Mouse (Mus musculus) heart, adult 18-20 months (tissue): Measurements from ENCODE around the gene Dst. TPM values are rescaled to one million over a fixed set of nuclear protein-coding genes. Genes with fewer than 3 reads are reported as not detected.
"Not testable (repeated sequence)": the region's sequence is repeated elsewhere in the genome, so short reads cannot be mapped to it uniquely, and the experiment has no call there.

Experiments used
- DNase-seq, 2 experiments: peaks; one replicate each; pipeline ENCODE4 v3.0.0; 2021 to 2022; ENCODE audit warnings: mixed read lengths in 1 of 2
- total RNA-seq, 2 experiments: library from RNA; stranded (reverse); gene quantifications; 2 replicates each; pipeline ENCODE4 v1.2.3; 2021

Dst gene
- total RNA-seq, 2 experiments from 2014 or later: 378 TPM

DNA sequence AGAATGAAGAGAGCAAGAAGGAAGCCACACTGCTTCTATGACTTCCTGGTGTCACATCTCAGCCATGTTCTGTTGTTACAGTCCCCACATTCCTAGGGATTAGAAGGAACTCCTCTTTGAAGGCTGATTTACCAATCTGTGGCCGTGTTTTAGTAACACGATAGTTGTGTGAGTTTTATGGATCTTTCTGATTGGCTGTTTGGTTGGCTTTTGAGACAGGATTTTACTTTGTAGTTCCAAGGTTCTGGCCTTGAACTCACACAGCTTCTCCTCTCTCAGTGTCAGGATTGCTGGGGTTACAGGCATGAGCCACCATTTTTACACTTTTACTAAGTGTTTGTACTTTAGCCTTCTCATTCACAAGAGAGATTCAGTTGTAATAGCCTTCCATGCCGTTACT lies 155.9 kb downstream of the Dst start:
- no peak for DNase-seq

DNA sequence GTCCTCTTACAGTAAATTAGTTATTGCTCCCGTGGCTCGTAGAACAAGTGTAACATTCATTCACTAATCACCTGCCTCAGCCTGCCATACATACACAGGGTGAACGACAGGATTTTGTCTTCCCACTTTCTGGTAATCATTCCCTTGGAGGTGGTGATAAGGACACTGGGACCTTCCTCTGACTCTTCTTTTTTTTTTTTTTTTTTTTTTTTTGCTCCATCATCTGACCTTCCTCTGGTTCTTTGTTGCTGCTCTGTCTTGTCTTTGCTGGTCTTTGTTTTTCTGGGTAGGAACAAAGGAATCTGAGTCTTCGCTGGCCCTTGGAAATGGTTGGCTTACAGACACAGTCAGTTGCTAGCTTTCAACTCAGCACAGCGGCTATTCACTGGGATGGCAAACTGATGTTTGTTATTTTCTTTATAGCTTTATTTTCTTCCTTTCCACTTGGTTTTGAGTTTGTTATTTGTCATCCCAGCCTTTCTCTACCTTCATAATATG lies 157.6 kb downstream of the Dst start:
- no peak for DNase-seq

DNA sequence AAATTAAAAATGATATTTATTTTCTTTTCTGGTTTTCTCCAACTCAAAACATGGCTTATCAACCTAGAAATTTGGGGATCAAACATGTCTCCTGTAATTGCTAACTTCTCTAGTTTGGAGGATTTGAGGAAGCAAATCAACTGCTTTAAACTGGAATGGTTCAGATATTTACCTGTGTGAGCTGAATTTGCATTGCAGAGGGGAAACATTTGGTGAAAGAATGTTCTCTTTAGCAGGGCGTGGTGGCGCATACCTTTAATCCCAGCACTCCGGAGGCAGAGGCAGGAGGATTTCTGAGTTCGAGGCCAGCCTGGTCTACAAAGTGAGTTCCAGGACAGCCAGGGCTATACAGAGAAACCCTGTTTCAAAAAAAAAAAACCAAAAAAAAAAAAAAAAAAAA lies 158.4 kb downstream of the Dst start:
- not testable (repeated sequence) for DNase-seq

DNA sequence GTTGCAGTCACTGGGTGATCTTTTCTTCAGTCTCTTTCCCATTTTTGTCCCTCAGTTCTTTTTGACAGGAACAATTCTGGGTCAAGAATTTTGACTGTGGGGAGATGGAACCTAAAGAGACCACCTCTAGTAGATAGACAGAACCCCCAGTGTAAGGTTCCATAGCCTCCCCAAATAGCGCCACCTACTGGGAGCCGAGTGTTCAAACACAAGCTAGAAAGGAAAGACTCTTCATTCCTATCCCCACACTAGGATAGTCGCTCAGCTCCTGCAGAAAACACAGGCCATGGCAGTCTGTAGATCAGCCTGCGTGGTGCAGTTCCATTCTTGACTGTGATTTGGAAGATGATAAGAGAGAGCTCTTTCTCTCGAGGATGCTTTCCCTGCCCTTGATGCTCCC lies 160.3 kb downstream of the Dst start:
- DNase-seq: no peak

DNA sequence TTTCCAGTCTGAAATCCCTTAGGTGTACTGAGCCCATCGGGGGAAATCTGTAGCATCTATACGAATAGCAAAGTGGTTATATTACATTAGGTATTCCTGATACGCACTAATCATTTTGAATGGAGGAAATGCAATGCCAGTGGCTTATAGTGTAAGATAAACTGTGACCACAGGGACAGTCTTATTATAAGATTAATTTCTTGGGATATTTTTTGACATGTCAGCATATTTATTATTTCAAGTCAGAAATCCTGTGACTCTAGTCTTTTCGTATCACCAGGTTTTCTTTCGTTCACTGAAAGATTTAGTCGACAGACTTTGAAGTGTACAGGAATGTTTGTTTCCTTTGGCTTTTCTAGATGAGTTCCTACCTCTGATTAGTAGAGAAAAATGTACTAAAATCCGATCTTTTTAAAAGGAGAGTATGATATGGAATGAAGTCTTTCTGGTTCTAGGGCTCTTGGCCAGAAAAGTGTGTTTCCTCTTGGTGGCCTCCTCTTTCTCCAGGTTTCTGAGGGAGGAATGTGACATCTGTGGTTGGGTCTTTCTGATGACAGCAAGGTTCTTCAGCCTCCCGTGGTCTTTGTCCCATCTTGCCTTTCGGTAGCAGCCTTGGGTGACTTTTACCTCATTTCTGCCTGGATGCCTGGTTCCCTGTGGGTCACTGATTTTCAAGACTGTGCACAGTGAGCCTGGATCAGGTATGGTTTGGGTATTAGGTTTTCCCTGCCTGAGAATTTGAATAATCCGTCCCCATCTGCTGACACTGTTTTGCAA lies 161.7 kb downstream of the Dst start:
- DNase-seq: no peak

DNA sequence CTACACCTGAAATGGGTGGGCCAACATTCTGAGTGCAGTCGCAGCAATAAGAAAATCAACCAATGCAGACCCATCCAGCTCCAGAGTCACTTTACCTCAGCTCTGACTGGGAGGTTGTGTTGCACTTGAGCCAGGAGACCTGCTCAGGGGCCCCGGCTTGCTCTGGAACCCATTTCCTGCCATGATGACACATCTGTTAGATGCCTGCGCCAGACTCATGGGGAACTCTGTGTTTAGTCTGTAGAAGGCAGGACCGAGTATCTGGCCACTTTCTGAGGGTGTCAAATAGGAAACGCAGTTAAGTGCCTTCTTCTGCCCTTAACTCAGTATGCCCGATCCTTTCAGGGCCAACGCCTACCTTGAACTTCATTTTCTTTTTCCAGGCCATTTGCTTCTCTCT lies 162.4 kb downstream of the Dst start:
- DNase-seq: no peak

DNA sequence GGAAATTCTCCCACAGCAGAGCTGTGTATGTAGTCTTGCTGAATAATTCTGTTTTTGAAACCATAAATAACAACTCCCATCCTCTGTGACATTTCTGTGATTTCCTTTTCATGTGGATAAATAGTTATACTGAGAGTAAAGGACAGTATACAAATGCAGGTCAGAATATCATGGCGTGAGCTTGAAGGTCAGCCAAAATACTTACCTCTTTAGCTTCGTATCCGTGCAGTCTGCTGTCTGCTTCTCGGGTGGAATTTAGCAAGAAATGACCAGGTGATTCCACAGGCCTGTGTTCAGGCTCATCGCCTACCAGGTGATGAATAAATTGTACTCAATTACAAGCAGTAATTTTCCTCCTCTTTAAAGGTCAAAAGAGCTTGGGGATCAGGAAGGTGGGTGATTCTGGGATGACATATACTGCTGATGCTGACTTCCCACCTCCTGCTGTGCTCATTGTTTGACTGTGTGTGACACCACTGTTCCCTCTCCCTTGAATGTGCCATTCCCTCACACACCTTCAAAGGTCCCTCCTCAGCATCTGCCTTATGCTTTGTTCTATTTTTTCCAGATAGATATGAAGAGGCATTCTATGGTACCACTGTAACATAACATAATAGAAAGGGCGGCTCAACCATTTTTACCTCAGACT lies 163.1 kb downstream of the Dst start:
- no peak for DNase-seq

DNA sequence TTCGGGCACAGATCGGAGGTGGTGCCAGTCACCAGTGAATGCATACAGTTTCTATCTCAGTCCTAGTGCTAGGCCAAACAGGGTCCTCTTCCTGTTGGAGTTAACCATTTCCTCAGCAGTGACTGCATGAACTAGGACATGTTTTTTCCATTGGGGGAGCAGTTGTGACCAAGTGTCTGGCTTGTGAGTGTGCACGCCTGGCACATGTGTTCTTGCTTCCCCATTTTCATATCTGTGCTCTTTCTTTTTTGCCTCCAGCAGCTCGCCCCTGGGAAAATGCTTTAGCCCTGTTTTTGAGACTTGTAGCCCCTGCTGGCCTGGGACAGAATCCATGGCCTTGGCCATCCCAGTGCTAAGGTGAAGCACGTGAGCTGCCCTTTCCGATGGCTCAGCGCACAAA lies 164.2 kb downstream of the Dst start:
- DNase-seq: no peak

DNA sequence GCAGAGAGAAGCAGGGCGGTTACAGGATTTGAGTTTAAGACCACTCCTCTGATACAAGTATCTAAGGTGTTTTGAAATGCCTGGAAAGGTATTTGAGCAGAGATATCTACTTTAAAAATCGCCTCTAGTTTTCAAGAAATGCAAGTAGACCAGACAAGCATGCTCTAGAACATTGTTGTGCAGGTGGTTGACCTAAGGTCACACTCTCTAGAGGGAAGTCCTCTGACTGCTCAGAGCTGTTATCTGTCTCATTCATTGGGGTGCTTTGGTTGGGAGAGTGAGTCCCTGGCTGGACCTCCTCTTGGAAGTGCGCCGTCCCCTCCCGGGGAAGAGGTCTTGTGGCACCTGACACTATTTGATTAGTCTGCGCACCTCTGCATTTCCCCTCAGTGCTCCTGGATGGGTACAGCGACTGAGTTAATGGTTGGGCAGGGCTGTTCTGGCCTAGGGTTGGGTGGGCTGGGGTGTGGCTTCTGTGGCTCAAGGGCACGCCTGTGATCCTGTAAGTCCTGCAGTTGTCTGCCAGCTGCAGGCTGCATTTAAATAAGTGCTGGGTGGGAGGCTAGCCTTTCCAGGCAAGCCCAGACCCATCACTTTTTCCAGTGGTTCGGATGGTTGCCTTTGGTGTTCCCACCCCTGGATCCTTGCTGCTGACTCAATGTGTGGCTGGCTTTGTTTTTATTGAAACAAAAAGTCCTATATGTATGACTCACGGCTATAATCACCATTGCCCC lies 165.6 kb downstream of the Dst start:
- no peak for DNase-seq

DNA sequence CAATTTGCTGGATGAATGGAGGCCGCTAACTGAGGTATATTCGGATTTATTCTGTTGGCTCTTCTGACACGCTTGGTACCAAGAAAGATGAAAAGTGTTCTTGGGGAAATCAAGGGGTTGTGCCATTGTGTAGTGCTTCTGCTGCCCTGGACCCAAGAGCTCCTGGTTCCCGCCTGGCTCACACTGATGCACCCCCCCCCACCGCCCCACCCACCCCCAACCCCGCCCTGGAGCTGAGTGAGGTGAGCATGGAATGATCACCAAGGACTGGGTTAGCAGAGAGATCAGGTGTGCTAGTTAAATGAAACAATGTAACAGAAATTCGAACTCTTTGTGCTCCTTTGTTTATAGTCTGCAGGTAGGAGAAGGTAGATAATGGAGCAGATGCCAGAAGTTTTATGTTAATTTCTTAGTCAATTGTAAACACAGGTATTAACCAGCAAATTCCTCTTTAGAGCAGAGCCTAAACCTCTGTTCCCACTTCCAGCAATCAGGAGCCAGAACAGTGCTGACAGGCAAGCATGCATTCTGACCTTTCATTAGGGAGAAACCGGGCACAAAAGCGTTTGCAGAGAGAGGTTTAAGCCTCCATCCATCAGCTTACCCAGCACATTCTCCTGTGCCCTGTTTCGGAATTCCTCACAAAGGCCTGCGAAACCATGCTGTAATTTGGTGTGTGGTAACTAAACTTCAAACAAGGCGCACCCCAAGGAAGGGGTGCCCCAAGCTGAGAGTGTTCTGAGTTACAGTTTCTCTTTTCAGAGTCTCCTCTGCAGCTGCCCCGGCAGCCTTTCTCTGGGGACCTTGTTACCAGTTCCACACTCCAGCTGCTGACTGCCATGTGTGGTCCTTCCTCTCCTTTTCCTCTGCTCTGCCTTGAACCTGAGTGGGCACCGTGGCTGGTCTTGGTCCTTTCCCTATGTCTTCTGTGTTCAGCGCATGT lies 166.5 kb downstream of the Dst start:
- no peak for DNase-seq

DNA sequence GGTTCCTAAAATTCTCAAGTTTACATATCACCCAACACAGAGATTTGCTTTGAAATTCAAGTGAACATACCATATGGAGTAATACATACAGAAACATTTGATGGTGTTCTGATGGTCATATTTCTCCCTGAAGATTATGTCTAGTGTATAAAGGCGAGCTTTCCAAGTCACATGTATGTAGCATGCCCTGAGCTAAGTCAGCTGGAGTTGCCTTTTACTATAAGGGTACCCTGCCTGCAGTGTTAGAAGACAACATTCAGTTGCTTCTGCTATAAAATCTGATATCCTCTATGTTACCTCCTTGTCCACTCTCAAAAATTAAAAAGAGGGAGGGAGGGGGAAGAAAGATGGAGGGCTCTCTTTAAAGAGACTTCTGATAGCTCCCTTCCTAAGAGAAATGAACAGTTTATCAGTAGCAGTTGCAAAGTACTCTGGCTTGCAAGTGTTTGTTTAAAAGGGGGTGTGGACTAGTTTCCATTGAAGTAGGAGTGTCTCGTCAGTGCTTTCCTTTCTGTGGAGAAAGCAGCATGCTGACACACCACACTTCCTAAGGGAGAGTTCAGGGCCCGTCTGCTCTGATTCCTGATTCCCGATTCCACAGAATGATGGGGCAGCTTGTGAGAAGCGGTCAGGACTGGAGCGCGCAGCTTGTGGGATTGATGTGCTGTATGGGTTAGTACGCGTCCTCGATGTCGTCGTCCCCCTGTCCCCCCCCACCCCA lies 168.8 kb downstream of the Dst start:
- no peak for DNase-seq

DNA sequence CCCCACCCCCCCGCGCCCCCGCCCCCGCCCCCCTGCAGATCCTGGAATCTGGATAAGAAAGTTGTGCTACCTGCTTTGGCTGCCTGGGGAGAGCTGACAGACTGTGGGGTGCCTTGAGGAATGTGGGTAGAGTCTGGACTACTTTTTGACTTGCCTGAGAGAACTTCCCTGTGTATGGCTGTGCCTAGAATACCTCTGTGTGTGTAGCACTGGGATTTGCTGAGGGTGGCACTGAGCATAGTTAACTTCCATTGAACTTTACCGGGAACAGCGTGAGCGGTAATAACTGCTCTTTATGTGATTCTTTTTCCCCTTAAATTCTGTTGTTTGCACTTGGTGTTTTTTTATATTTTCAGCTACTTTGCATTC lies 169.4 kb downstream of the Dst start:
- DNase-seq: no peak

DNA sequence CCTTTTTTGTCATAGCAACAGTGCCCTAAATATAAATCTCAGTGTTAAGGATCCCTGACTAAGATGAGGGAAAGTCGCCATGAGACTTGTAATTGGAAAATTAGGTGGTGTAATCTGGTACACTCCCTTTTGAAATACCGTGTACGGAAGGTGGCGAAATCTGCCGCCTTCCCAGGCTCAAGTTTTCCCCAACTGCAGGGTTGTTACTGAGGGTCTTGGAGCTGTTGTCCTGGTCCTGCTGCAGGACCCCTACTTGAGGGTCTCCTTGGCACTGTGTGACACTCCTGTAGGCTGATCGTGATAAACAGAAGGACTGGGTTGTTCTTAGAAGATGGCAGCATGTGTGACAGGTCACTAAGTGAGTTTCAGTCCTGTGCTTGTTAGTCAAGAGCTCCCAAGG lies 169.9 kb downstream of the Dst start:
- DNase-seq: no peak

DNA sequence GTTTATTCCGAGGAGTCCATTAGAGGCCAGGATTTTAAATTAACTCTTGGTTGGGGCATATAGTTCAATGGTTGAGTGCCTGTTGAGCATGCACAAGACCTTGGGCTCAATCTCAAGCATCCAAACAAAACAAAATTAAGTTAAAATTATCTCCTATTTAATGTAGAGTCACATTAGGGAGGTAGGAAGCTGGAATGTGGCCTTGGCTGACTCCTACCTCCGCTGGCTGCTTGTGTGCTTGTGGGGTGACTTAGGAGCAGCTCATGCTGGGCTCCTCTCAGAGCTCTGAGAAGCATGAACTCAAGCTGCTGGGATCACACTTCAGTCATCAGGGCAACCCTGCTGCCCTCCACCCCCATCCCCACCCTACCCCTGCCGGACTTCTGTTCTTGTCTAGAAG lies 181.0 kb downstream of the Dst start:
- no peak for DNase-seq

DNA sequence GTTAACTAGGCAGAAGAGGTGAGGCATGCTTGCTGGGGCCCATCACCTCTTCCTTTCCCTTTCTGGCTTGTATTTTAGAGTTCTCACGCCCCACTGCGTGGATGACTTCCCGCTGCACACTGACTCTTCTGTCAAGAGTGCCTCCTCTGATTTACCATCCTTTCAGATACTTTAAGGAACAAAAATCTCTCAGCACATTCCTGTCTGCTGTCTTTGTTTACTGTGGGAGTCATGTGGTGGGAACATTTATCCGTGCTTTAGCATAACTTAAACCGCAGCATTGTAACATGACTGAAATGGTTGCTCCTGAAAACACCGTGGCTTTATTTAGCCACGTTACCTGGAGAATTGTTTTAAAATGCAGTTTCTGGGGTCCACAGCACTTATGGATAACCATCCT lies 182.7 kb downstream of the Dst start:
- no peak for DNase-seq

DNA sequence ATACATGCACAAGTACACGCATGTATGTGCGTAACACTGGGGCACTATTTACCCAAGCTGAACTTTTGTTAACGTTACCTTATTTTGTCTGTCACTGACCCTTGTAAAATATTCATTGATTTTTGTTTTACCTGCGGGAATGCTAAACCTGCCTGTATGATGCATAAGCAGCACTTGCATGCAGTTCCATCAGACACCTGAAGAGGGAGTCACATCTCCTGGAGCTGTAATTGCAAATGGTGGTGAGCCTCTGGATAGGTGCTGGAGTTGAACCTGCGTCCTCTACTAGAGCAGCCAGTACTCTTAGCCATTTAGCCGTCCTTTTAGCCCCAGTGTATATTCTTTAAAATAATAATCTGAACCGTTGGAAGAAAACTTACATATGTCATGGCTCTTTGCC lies 185.6 kb downstream of the Dst start:
- no peak for DNase-seq

DNA sequence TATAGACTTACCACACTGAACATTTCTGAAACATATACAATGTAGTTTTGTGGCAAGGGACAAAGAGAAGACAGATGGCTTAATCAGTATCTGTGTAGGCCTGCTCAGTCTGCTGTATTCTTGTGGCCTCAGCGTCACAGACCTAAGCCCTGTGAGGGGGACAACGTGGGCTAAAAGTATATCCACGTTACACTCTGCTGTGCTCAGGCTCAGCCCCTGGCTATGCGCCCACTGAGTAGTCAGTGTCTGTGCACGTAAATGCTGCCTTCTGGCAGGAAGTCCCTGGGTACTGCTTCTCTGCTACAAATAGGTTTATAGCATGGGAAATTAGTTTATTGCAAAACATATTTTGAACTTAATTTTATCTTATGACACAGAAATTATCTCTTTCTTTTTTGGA lies 186.3 kb downstream of the Dst start:
- no peak for DNase-seq

DNA sequence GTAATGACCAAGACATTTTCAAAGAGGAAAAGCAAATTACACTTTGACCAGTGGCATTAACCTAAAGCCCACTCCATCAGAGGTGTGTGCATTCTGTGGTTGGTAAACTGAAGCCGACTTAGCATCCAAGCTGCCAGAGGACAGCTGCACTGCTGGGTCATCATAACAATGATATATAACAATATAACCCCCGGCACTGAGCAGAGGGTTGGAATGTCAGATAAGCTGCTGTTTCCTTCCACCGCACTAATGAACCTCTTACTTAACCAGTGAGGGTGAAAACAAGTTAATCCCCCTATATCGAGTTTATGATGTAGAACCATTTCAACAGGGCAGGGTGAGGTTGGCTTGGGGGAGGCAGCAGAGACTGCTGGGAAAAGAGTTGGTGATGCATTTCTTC lies 187.1 kb downstream of the Dst start:
- no peak for DNase-seq

DNA sequence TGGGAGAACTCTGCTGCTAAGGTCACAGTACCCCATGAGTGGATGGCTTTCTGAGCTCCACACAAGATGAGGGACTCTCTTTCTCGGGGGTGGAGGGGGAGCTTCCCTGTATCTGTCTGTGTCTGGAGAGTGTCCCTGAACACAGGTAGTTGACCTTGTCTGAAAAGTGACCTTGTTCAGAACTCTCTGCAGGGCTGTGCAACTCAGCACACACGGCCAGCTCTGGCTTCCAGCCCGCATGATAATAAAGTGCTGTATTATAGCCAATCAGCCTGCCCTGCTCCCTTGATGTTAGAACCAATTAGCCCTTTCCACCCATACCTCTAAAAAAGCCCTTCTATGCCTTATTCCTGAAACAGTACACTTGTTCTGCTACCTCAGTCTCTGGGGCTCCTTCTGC lies 188.9 kb downstream of the Dst start:
- peak; percentile 49 to 58 for DNase-seq

DNA sequence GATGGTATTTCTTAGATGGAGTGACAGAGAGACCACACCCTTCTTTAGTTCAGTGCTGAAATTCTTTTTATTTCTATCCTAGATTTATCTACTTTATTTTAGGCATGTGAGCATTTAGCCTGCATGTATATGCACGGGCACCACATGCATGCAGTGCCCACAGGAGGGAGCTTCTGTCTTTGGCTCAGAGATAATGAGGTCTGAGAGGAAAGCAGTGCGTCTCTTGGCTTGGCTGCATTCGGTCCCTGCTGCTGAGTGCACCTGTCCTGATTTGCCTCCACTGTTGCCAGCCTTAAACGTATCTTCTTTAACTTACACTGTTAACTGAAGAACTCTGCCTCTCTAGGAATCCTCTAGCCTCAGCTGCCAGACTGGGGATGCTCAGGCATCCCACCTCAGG lies 189.6 kb downstream of the Dst start:
- no peak for DNase-seq

DNA sequence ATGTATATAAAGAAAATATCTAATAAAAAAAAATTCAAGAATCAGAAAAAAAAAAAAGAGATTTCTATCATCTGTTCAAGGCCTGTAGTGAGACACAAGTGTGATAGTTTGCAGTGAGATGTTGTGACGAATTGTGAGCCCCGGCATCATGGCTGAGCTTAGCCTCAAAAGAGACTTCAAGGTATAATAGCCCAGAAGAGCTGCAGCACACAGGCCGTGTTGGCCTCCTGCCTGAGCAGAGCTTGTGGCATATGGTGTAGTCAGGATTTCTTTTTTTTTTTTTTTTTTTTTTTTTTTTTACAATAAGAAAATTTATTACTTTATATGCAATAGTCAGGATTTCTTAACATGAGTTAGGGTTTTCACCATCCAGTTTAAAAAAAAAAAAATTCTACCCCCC lies 191.4 kb downstream of the Dst start:
- DNase-seq: no peak

DNA sequence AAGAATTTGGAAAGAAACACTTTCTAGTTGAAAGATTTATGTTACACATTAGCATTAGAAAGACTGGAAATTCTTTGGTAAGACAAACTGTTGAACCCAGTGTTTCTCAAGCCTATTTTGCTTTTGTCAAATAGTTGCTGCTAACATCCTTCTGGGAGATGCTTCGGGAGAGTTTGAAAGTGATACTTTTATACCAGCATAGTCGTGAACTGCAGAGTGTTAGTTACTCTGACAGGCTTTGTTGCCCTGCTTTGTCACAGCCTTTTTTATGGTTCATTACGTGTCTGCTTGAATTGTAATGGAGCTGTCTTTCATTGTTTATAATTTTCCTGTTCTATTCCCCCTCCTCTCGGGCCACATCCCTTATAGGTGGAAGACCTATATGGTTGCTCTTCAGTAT lies 192.4 kb downstream of the Dst start:
- no peak for DNase-seq
